Mouse (Mus musculus): ENCODE measurements around the gene Ror2. TPM values are rescaled to one million over a fixed set of nuclear protein-coding genes. Genes with fewer than 3 reads are reported as not detected.

Ror2 gene
- polyA plus RNA-seq, 1 experiment from 2014 or later: 24.0 TPM

GRCm38 (mm10) chr13:53233826-53234786 is 51.8 kb downstream of the Ror2 start:
- no peak for ATAC-seq (ENCODE audit: insufficient number of reproducible peaks, low FRiP score, low TSS enrichment, low read depth)
- H3K9ac ChIP-seq: 0 out of 2 replicates have a peak overlapping the region, but pooled peaks have one; percentile 15
- H3K4me3 ChIP-seq (replicated peaks): no peak overlapping the region
- 46% methylated on average over 15 of the region's 15 CpGs for WGBS
- no peak overlapping the region for H3K4me2 ChIP-seq (replicated peaks)
- no peaks in the 10 kb centered on the region for H3K27me3 ChIP-seq
- peaks cover 81% of the 10 kb centered on the region for H3K4me1 ChIP-seq
- H3K27ac ChIP-seq (replicated peaks): peak overlapping the region; percentile 48; the same call in 1 of the 2 replicates
- H3K9me3 ChIP-seq (replicated peaks): no peaks in the 10 kb centered on the region
- no peaks in the 10 kb centered on the region for H3K36me3 ChIP-seq

- Histone ChIP-seq H3K9me3 (replicated peaks) (no peaks in the 10 kb centered on the region), H3K27me3 (no peaks in the 10 kb centered on the region), H3K4me1 (peaks cover 81% of the 10 kb centered on the region), H3K27ac (replicated peaks) (peak overlapping the region; percentile 51), H3K4me3 (replicated peaks) (no peak overlapping the region), H3K9ac (no peak overlapping the region), H3K36me3 (no peaks in the 10 kb centered on the region), H3K4me2 (replicated peaks) (no peak overlapping the region)
- peak; percentile 14; the same call in 1 of the 2 replicates for ATAC-seq (ENCODE audit: insufficient number of reproducible peaks, low FRiP score, low TSS enrichment, low read depth)
- 12% methylated on average over 9 of the region's 9 CpGs for WGBS
These were observed 52.5 kb downstream of the Ror2 start for GRCm38 (mm10) chr13:53233381-53233780.

- Histone ChIP-seq H3K36me3 (no peaks in the 10 kb centered on the region), H3K27me3 (no peaks in the 10 kb centered on the region), H3K9me3 (replicated peaks) (no peaks in the 10 kb centered on the region), H3K27ac (replicated peaks) (peak overlapping the region; percentile 51; the same call in 1 of the 2 replicates), H3K4me1 (peaks cover 74% of the 10 kb centered on the region), H3K4me2 (replicated peaks) (no peak overlapping the region), H3K9ac (no peak overlapping the region), H3K4me3 (replicated peaks) (no peak overlapping the region)
- whole genome bisulfite sequencing: 53% methylated on average over 7 of the region's 7 CpGs
- no peak for ATAC-seq (ENCODE audit: insufficient number of reproducible peaks, low FRiP score, low TSS enrichment, low read depth)
These were observed 53.5 kb downstream of the Ror2 start for GRCm38 (mm10) chr13:53232419-53232818.

GRCm38 (mm10) chr13:53230446-53231161 is 55.3 kb downstream of the Ror2 start:
- Histone ChIP-seq H3K9me3 (replicated peaks) (no peaks in the 10 kb centered on the region), H3K4me1 (peaks cover 64% of the 10 kb centered on the region), H3K4me3 (replicated peaks) (no peak overlapping the region), H3K36me3 (no peaks in the 10 kb centered on the region), H3K27me3 (no peaks in the 10 kb centered on the region), H3K27ac (replicated peaks) (peak overlapping the region; percentile 69), H3K9ac (no peak overlapping the region), H3K4me2 (replicated peaks) (no peak overlapping the region)
- WGBS: 48% methylated on average over 18 of the region's 18 CpGs
- ATAC-seq (ENCODE audit: insufficient number of reproducible peaks, low FRiP score, low TSS enrichment, low read depth): no peak

GRCm38 (mm10) chr13:53227019-53227418 is 58.9 kb downstream of the Ror2 start:
- no peak overlapping the region for H3K9ac ChIP-seq
- 39% methylated on average over 6 of the region's 6 CpGs for WGBS
- peaks cover 41% of the 10 kb centered on the region for H3K4me1 ChIP-seq
- peaks cover 6% of the 10 kb centered on the region; the same call in 1 of the 2 replicates for H3K9me3 ChIP-seq (replicated peaks)
- no peak overlapping the region for H3K27ac ChIP-seq (replicated peaks)
- H3K4me3 ChIP-seq (replicated peaks): no peak overlapping the region
- no peak for ATAC-seq (ENCODE audit: insufficient number of reproducible peaks, low FRiP score, low TSS enrichment, low read depth)
- no peaks in the 10 kb centered on the region for H3K27me3 ChIP-seq
- H3K36me3 ChIP-seq: no peaks in the 10 kb centered on the region
- no peak overlapping the region for H3K4me2 ChIP-seq (replicated peaks)

GRCm38 (mm10) chr13:53226461-53226860 is 59.5 kb downstream of the Ror2 start:
- WGBS: 50% methylated on average over 7 of the region's 7 CpGs
- H3K36me3 ChIP-seq: no peaks in the 10 kb centered on the region
- H3K4me3 ChIP-seq (replicated peaks): no peak overlapping the region
- H3K9me3 ChIP-seq (replicated peaks): peaks cover 6% of the 10 kb centered on the region; the same call in 1 of the 2 replicates
- ATAC-seq (ENCODE audit: insufficient number of reproducible peaks, low FRiP score, low TSS enrichment, low read depth): no peak
- H3K27me3 ChIP-seq: no peaks in the 10 kb centered on the region
- no peak overlapping the region for H3K4me2 ChIP-seq (replicated peaks)
- no peak overlapping the region for H3K9ac ChIP-seq
- H3K27ac ChIP-seq (replicated peaks): no peak overlapping the region
- peaks cover 39% of the 10 kb centered on the region for H3K4me1 ChIP-seq

GRCm38 (mm10) chr13:53225925-53226324 is 60.0 kb downstream of the Ror2 start:
- Histone ChIP-seq H3K4me1 (peaks cover 38% of the 10 kb centered on the region), H3K27ac (replicated peaks) (no peak overlapping the region), H3K9ac (no peak overlapping the region), H3K4me3 (replicated peaks) (no peak overlapping the region), H3K4me2 (replicated peaks) (no peak overlapping the region), H3K36me3 (no peaks in the 10 kb centered on the region), H3K27me3 (no peaks in the 10 kb centered on the region), H3K9me3 (replicated peaks) (peaks cover 6% of the 10 kb centered on the region; the same call in 1 of the 2 replicates)
- no peak for ATAC-seq (ENCODE audit: insufficient number of reproducible peaks, low FRiP score, low TSS enrichment, low read depth)
- WGBS: 93% methylated on average over 3 of the region's 3 CpGs

GRCm38 (mm10) chr13:53221176-53221575 is 64.7 kb downstream of the Ror2 start:
- Histone ChIP-seq H3K4me1 (peaks cover 40% of the 10 kb centered on the region), H3K9ac (no peak overlapping the region), H3K9me3 (replicated peaks) (peaks cover 6% of the 10 kb centered on the region; the same call in 1 of the 2 replicates), H3K27me3 (no peaks in the 10 kb centered on the region), H3K4me3 (replicated peaks) (no peak overlapping the region), H3K27ac (replicated peaks) (peak overlapping the region; percentile 51; the same call in 1 of the 2 replicates), H3K4me2 (replicated peaks) (no peak overlapping the region), H3K36me3 (no peaks in the 10 kb centered on the region)
- ATAC-seq (ENCODE audit: insufficient number of reproducible peaks, low FRiP score, low TSS enrichment, low read depth): no peak
- 50% methylated on average over 6 of the region's 6 CpGs for WGBS

- no peak overlapping the region for H3K9ac ChIP-seq
- WGBS: 82% methylated on average over 10 of the region's 10 CpGs
- peaks cover 40% of the 10 kb centered on the region for H3K4me1 ChIP-seq
- no peak for ATAC-seq (ENCODE audit: insufficient number of reproducible peaks, low FRiP score, low TSS enrichment, low read depth)
- no peak overlapping the region for H3K27ac ChIP-seq (replicated peaks)
- H3K4me3 ChIP-seq (replicated peaks): no peak overlapping the region
- H3K36me3 ChIP-seq: no peaks in the 10 kb centered on the region
- no peaks in the 10 kb centered on the region for H3K27me3 ChIP-seq
- H3K4me2 ChIP-seq (replicated peaks): no peak overlapping the region
- H3K9me3 ChIP-seq (replicated peaks): peaks cover 6% of the 10 kb centered on the region; the same call in 1 of the 2 replicates
These were observed 66.0 kb downstream of the Ror2 start for GRCm38 (mm10) chr13:53219889-53220288.

- 73% methylated on average over 3 of the region's 3 CpGs for WGBS
- Histone ChIP-seq H3K4me1 (peaks cover 42% of the 10 kb centered on the region), H3K4me2 (replicated peaks) (no peak overlapping the region), H3K27ac (replicated peaks) (no peak overlapping the region), H3K27me3 (no peaks in the 10 kb centered on the region), H3K4me3 (replicated peaks) (no peak overlapping the region), H3K9ac (no peak overlapping the region), H3K36me3 (no peaks in the 10 kb centered on the region), H3K9me3 (replicated peaks) (0 out of 2 replicates have a peak, but pooled peaks cover under 1% of the 10 kb centered on the region)
- no peak for ATAC-seq (ENCODE audit: insufficient number of reproducible peaks, low FRiP score, low TSS enrichment, low read depth)
These were observed 66.5 kb downstream of the Ror2 start for GRCm38 (mm10) chr13:53219391-53219790.

- Histone ChIP-seq H3K4me2 (replicated peaks) (no peak overlapping the region), H3K4me3 (replicated peaks) (no peak overlapping the region), H3K36me3 (no peaks in the 10 kb centered on the region), H3K9me3 (replicated peaks) (no peaks in the 10 kb centered on the region), H3K9ac (no peak overlapping the region), H3K4me1 (peaks cover 53% of the 10 kb centered on the region), H3K27me3 (no peaks in the 10 kb centered on the region), H3K27ac (replicated peaks) (0 out of 2 replicates have a peak overlapping the region, but pooled peaks have one; percentile 17)
- no peak for ATAC-seq (ENCODE audit: insufficient number of reproducible peaks, low FRiP score, low TSS enrichment, low read depth)
- 38% methylated on average over 6 of the region's 6 CpGs for WGBS
These were observed 68.4 kb downstream of the Ror2 start for GRCm38 (mm10) chr13:53217396-53217975.

Data from embryonic facial prominence, embryonic 15.5 days (tissue).